Mouse (Mus musculus) layer of hippocampus, postnatal 10 days (tissue): ENCODE data around the gene Platr25. TPM values are rescaled to one million over a fixed set of nuclear protein-coding genes. Genes with fewer than 3 reads are reported as not detected.
A peak's percentile ranks its signal among the peaks of the same experiment; 100 is the strongest.
"Not testable (repeated sequence)": the region's sequence is repeated elsewhere in the genome, so short reads cannot be mapped to it uniquely, and the experiment has no call there.

Experiments
- DNase-seq, 2 experiments: peaks; one replicate each; pipeline ENCODE4 v3.0.0; 2021; ENCODE audit warnings: low spot score in 2 of 2
- long read RNA-seq: library from polyadenylated mRNA; stranded (forward); transcript quantifications from one replicate; pipeline ENCODE4 v2.0.0, GENCODE M21; 2023
- microRNA-seq, 2 experiments: library from miRNA; unstranded; fragments of <30 nt; microRNA quantifications; one replicate each; pipeline ENCODE4 v1.2.0; 2021
- total RNA-seq, 2 experiments: library from RNA; stranded (reverse); gene quantifications; 2 replicates each; pipeline ENCODE4 v1.2.3; 2021

Gene Platr25
- total RNA-seq, result 10 to 100 TPM; 12.2 to 14.8 TPM
- long read RNA-seq, partial matches to known transcripts, result 0 of 3 reads
- long read RNA-seq, other reads (novel, unspliced or antisense), result 1 of 3 reads

GRCm38 (mm10) chr13:62760432-62761415, at the start of gene Platr25:
Gene Platr25, minus strand, starts transcription at chr13:62760709.
- DNase-seq, result peak; percentile 47 to 55

DNA sequence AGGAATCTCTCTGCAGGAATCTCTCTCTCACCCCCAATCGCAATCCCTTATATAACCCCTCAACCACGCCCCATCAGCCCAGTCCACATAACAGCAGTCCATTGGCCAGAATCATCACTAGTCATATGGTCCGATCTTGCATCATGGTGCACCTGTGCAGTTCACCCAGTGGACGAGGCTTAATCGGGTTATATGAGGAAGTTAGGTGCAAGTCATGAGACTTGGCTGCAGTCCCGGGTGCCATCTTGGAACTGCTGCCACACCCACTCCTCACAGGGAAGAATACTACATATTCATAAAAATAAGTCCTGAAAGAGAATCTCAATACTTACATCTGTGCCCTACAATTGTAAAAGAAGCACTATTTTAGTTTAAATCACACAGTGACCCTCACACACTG, 47.5 kb upstream of the Platr25 start:
- not testable (repeated sequence) for DNase-seq

GRCm38 (mm10) chr13:62786135-62786493, 25.6 kb upstream of the Platr25 start:
- DNase-seq, result not testable (repeated sequence)

GRCm38 (mm10) chr13:62785199-62786134, 25.0 kb upstream of the Platr25 start, which contains the start of gene Gm5141:
Gene Gm5141, minus strand, starts transcription at chr13:62785808.
- DNase-seq, result peak; percentile 47 to 63

- DNase-seq, result peak; percentile 45 to 63
Measured at GRCm38 (mm10) chr13:62763806-62764205, 3.3 kb upstream of the Platr25 start.

DNA sequence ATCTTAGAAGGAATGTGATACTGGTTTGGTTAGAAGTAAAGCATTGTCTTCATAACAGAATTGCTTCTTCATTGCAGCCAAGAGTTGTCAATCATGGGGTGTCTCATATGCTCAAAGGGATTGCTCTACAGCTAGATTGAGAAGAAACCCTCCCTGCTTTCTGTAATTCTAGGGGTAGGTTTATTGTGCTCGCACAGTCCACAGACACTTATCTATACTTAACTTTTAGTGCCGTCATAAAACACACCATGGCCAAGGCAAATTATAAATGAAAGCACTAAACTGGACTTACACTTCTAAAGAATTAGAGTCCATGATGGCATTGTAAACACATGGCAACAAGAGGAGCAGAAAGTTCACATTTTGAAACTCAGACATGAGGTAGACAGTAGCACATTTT, 27.2 kb downstream of the Platr25 start:
- DNase-seq, result no peak

GRCm38 (mm10) chr13:62712611-62713010, 47.9 kb downstream of the Platr25 start:
- DNase-seq, result not testable (repeated sequence)

GRCm38 (mm10) chr13:62685287-62685648, 75.2 kb downstream of the Platr25 start:
- DNase-seq, result not testable (repeated sequence)

- peak; percentile 24 to 39 for DNase-seq
Measured at GRCm38 (mm10) chr13:62684608-62685286, 75.8 kb downstream of the Platr25 start.

DNA sequence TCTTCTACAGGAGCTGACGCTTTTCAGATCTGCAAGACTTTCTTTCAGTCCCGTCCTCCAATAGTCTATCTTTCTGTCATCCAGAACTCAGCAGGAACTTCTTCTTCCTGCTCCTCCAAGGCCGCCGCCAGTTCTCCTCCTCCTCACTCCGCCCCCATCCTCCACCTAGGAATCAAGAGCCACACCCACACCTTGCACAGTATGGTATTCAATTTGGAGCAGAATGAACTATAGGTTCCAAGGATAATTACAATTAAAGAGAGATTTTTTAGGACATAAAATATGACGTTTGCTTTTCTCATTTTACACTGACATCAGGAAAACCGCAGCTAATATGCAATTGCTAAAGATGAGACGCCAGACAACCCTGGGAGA, 107.2 kb downstream of the Platr25 start:
- DNase-seq, result no peak

DNA sequence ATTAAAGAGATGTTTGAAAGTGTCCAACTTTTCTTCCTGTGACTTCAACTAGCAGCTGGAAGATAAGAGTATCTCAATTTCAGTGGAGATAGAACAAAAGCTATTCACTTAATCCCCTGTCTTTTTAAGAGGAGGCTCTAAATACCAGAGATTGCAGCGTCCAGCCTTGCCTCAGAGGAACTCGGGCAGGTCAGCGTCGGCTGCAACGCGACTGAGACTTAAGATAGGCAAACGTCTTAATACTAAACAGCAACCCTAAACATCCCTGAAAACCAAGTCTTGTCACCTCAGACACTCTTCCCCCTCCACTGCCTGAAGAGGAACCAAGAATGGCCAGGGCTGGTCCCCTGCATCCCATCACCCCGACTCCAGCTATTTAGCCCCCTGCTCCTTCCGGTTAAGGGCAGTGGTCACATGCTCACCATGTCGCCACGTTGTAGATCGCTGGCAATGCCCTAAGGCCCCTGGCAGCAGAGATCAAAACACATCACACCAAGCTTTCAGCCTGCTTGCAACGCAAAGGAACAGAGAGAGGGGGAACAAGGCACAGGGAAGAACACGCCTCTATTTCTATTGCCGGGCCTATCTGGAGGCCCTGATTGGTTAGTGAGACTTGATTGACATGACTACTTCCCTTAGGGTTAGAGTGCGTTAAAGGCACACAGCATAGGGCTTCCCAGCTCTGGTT, 107.7 kb downstream of the Platr25 start:
- peak; percentile 50 to 71 for DNase-seq

DNA sequence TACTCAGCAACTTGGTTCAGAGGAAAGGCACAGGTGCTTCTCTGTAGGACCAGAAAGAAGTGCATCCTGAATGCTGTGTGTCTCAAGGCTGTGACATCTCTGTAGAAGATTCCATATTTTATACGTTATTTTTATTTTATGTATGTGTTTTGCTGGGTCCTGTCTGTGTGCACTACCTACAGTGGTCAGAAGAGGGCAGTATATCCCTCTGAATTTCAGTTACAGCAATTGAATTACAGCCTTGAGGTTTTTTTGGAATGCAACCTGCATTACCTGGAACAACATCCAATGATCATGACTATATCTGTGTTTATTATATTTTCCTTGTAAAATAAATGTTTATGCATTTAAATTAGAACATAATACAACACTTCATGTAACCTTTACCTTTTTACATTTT, 133.4 kb downstream of the Platr25 start:
- peak; percentile 25 to 39 for DNase-seq

DNA sequence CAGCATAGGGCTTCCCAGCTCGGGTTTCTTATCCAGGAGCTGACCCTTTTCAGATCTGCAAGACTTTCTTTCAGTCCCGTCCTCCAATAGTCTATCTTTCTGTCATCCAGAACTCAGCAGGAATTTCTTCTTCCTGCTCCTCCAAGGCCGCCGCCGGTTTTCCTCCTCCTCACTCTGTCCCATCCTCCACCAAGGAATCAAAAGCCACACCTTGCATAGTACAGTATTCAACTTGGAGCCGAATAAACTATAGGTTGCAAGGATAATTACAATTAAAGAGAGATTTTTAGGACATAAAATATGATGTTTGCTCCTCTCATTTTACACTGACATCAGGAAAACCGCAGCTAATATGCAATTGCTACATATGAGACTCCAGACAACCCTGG, 136.2 kb downstream of the Platr25 start:
- not testable (repeated sequence) for DNase-seq

DNA sequence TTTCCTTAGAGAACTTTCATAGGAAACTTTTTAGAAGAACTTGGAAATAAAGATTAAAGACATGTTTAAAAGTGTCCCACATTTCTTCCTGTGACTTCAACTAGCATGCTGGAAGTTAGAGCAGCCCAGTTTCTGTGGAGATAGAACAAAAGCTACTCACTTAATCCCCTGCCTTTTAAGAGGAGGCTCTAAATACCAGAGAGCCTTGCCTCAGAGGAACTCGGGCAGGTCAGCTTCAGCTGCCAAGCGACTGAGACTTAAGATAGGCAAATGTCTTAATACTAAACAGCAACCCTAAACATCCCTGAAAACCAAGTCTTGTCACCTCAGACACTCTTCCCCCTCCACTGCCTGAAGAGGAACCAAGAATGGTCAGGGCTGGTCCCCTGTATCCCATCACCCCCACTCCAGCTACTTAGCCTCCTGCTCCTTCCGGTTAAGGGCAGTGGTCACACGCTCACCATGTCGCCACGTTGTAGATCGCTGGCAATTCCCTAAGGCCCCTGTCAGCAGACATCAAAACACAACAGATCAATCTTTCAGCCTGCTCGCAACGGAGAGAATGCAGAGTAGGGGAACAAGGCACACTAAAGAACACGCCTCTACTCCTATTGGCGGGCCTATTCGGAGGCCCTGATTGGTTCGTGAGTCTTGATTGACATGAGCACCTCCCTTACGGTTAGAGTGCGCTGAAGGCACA, 136.8 kb downstream of the Platr25 start, which contains the start of gene 6720489N17Rik:
6720489N17Rik (minus strand) TSS at position 606 of the 700 bp plus-strand sequence.
- peak; percentile 71 to 78 for DNase-seq

Small RNA genes within 50 kb of the gene (microRNA-seq; reads per million reads assigned to microRNA genes)
- gene Gm24020 (0 reads per million in 2 experiments), gene Gm24588 (0 reads per million in 2 experiments), gene Mir713 (0 reads per million in 2 experiments)

Other genes starting within 250 kb of the Platr25 start
- gene Zfp935, start 202.2 kb downstream of the Platr25 start, total RNA-seq, result not detected
- 1 to 10 TPM; 6.6 to 8.7 TPM for gene Zfp934, start 189.5 kb downstream of the Platr25 start, total RNA-seq
- 1 to 10 TPM; 2.9 TPM for gene 6720489N17Rik, start 136.5 kb downstream of the Platr25 start, total RNA-seq
- 1 to 10 TPM; 5.3 to 6.9 TPM for gene Gm5141, start 25.1 kb upstream of the Platr25 start, total RNA-seq
- under 1 TPM in 1 of 2 experiments, not detected in 1; 0.58 TPM for gene Fbp2, start 97.7 kb upstream of the Platr25 start, total RNA-seq
- 1 to 10 TPM; 1.1 to 1.6 TPM for gene Fbp1, start 127.6 kb upstream of the Platr25 start, total RNA-seq
- 10 to 100 TPM; 66.2 to 78.6 TPM for gene 2010111I01Rik, start 204.2 kb upstream of the Platr25 start, total RNA-seq